Mouse (Mus musculus) gonadal fat pad, adult 2 months (tissue): Measurements from ENCODE around the gene Leng9. TPM values are rescaled to one million over a fixed set of nuclear protein-coding genes. Genes with fewer than 3 reads are reported as not detected.
"Not testable (repeated sequence)": the region's sequence is repeated elsewhere in the genome, so short reads cannot be mapped to it uniquely, and the experiment has no call there.

Experiments used
- DNase-seq: peaks from one replicate; pipeline ENCODE4 v3.0.0-alpha.2; 2012; ENCODE audit warnings: low read depth
- polyA plus RNA-seq: library from polyadenylated mRNA; depleted of rRNA; stranded (reverse); fragments of >200 nt; gene quantifications from 2 replicates; pipeline ENCODE4 v1.2.3, GENCODE M21; 2012; rRNA removed

The Leng9 gene
- polyA plus RNA-seq, result 8.1 and 9.0 TPM in 2 replicates

DNA sequence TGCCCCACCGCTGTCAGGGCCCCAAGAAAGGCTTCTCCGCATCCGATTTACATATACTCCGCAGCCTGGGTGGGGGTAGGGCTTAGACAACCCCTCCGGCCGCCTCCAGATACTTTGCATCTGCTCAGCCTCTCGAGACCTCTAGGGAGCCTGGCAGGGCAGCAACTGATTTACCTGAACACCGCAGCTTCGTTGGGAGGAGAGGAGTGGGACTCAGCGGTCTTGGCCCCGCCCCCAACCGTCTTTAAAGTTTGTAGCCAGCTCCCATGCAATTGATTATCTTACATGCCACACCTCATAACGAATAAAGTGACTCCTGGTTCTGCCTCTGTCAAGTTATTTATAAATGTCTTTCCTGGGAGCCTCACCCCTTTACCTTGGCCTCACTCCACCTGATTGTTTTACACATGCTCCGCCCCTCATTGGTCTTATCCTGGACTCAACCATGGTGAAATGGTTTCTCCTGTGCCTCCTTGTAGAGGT is at the start of gene Leng9:
TSS of gene Leng9 (minus strand) at position 316 of the 483 bp plus-strand sequence.
- no peak for DNase-seq

DNA sequence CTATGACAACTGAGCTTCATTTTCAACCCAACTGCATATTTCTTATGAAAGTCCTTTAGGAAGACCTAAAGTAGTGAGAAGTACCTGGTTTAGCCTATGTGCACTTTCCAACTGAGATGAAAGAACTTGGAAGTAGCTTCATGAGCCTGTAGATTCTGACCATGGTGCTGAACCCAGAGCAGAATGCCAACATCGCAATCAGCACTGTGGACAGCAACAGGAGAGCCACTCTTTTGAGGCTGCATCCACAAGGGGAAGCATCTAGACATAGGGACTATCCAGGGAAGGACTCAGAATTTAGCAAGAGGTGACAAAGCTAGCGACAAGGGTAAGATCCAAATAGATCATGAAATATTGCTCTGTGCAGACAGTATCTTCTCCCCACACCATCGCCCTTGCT is 28.3 kb upstream of the Leng9 start:
- DNase-seq, result no peak

DNA sequence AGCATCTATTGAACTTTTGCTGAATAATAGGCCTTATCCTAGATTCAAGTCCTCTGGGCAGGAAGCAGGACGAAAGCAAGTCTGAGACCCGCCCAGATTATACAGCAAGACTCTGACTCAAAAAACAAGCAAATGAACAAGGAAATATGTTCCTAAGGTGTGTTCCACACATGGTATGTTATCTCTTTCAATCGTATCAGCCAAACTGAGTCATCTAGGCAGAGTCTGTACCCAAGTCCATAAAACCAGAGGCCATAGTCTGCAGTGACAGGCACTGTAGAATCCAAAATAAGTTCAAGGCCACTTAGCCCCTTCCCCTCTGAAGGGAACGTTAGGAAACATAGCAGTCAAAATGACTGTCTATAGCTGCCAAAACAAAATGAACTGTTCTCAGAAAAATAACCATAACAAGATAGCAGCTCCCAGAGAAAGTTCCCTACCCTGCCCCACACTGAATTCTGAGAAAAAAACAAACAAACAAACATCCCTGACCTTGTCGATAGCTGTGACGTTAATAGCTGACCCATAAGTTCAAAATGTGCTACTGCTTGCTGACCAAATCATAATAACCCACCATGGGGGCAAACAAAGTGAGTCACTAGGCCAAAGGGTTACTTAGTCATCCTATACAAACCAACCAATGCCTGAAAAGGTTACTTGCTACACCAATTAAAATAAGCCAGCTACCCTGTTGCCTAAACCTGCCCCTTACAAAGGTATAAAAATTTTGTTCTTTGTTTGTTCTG is 20.2 kb upstream of the Leng9 start:
- DNase-seq, result no peak

DNA sequence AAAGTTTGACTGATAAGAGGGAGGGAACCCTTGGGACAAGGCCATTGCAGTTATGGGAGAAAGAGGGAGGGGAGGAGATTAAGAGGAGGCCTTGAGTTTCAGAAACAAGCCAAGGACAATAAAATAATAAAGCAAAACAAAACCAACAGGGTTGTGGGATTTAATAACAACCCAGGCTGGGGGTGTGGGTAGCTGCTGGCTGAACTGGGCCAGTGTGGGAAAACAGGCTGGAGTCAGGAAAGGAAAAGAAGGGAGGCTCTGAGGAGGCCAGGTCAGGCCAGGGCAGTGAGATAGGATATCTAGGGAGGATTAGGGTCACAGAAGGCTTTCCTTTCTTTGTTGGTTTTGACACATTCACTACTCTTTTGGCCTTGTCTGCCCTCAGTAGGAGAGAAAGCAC is 16.9 kb upstream of the Leng9 start:
- no peak for DNase-seq

DNA sequence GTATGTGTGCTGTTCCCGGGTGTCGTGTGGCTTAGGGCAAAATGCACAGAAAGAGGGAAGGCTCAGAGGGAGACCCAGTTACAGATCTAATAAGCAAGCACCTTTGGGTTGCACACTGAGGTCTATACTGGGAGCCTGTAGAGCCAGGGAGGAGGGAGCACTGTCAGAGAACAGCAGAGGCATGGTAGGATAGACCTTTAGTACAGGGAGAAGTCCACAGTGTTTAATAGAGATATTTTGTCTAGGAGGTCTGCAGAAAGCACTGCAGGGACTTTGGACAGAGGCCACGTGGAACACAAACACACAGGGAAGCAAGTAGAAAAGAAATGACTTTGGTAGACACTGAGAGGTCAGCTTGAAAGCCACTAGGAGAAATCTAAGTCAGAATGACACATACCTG is 15.1 kb upstream of the Leng9 start:
- no peak for DNase-seq

DNA sequence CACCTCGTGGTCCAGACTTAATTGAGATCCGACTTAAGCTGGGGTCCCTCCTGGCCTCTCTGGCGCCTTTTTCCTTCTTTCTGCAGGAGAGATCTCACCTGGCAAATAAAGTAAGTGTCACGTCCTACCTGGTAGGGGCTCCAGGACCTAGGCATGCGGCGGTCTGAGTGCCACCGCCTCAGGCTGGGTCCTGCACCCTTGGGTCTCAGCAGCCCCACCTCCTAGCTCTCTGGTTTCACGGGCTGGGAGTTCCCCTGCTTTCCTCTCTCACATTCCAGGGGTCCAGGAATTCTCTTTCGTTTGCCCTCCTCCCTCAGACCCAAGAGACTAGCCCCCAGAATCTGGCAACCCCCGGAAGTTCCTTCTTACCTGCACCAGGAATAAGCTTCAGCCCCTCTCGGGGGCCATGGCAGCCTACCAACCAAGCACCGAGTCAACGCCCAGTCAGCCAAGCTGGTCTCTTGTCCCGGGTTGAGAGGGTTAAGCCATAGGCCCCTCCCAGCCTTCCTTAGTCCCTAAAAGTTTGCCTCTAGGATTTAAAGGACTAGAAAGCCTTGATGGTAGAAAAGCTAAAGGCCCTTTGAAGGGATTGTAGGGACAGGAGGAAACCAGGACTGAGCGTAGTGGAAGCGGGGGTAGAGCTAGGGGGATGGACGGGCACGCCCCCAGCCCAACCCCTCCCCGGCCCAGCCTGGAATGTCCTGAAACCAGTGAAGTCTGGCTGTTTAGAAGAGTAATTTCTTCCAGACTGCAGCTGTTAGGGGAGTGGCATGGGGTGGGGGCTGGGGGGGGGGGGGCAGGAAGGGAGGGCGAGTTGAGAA is 14.1 kb upstream of the Leng9 start, which contains the start of gene Cdc42ep5:
TSS of gene Cdc42ep5 (minus strand) at position 771 of the 821 bp plus-strand sequence.
- DNase-seq, result no peak

DNA sequence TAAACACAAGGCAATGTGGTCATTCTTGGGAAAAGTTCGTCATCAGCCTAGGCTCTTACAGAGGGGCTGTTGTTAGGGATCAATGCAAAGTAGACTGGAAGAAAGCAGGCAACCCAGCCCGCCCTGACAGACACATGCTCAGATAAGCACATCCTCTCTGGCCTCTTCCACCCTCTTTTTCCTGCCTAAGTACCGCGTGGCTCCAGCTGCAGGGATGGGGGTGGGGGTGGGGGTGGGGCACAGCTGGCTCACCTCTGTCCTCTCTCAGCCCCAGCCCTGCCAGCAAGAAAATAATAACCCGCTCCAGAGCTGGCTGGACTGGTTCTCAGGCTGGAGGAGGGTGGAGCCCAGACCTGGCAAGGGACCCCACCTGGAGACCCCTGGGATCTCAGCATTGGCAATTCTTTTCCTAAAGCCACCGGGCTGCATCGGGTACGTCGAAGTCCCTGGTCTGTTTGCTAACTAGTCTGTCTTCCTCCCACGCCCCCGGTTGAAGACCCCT is 13.4 kb upstream of the Leng9 start:
- DNase-seq, result no peak

DNA sequence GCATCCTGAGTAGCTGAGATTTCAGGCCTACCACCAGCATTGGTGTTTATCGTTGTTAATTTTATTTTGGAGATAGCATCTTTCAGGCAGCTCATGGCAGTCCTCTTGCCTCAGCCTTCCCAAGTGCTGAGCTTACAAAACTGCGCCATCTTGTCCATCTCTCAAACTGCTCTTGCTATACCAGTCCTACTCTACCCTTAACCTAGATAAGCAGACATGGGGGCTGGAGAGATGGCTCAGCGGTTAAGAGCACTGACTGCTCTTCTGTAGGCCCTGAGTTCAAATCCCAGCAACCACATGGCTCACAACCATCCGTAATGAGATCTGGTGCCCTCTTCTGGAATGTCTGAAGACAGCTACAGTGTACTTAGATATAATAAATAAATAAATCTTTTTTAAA is 11.4 kb upstream of the Leng9 start:
- DNase-seq, result not testable (repeated sequence)

DNA sequence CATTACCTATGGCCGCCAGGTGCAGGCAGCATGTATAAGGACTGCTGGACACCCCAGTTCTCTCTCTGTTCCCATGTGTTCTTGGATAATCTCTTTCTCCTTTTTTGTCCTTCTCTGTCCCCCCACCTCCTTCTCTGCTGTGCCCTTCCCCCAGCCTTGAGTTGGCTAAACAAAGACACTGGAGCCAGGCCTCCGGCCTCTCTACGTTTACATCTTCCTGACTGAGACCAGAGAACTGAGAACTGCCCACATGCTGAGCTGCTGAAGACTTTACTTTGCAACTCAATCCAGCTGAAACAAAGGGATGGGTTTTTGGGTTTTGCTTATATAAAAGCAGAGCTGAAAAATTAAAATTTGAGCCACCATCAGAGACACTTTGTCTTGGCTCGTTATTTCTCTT is 4.8 kb upstream of the Leng9 start:
- no peak for DNase-seq

DNA sequence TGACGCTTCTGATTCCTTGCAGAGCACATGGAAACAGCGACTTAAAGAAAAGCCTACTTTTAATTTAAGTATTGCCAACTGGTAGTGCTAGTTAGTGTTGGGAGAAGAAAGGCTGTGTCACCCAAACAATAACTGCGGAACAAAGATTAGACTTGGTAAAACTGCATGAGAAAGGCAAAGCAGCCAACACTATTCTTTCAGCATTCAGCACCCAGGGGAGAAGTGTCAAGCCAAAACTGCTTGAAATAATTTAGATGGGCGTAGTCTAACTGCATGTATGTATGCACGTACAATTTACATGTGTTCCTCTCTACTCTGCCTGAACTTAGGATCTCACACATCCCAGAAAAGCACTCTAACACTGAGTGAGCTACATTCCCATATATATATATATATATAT is 4.2 kb upstream of the Leng9 start:
- DNase-seq, result no peak

DNA sequence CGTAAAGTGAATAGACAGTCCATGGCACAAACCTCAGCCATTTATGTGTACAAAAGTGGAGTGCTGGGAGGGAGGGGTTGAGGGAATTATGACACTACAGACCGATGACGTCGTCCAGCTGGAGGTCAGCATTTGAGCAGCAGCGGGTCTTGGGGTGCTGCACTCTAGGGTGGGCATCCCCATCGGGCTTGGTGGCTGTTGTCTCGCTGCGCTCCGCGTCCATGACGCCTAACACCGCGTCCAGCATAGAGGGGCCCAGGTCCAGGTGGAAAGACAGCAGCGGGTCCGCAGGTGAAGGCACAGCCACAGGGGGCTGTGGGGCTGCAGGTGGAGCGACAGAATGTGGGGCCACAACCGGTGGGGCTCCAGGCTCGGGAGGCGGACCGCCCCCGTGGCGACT is 1.1 kb upstream of the Leng9 start:
- no peak for DNase-seq

DNA sequence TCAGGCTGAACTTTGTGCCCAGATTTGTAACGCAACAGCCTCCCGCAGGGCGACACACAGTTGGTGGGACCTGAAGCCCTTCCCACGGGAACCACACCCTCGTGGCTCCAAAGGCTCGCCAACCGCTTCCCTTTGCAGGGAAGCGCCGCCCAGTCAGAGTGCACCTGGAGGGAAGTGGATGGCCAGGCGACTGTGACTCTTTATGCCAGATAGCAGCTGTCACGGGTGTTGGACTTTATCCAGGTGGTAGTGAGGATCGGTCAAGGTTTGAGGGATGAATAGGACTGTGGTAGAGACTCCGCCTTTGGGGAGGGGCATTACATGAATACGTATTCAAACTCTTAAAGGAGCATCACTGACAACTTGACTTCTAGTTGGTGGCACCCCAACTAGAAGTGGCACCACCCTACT is 642 bp upstream of the Leng9 start:
- no peak for DNase-seq

DNA sequence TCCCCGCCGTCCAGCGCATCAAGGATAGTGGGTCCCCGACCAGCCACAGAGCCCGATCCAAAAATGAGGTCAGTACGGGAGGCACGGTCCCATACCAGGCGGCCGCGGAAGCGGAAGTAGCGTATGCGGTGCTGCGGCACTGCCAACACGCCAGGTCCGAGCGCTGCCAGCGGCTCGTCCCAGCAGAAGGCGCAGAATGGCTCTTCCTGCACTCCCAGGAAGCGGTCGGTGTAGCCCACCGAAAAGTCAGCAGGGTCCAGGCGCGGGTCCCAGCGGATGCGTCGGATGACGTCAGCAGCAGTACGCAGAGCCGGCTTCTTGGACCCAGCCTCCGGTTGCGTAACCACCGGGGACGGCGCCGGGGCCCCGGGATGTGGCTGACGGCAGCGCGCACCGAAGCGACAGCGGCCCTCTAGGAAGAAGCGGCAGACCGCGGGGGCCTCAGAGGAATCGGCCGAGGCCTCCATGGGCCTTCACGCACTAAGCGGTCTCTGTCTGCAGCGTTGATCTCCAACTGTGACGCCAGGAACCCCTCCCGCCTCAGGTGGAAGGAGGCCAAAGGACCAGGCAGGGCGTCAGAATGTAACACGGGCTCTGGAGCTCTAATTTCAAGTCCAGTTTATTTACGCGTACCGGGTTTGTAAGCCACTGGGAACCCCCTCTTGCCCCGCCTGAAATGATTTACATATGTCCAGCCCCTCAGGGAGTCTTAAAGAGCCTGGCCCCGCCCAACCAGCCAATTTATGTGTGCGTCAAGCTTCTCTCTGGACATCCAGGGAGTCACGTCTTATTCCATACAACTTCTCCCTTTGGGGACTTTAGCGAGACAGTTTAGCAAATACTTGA is 742 bp downstream of the Leng9 start:
- DNase-seq, result no peak

DNA sequence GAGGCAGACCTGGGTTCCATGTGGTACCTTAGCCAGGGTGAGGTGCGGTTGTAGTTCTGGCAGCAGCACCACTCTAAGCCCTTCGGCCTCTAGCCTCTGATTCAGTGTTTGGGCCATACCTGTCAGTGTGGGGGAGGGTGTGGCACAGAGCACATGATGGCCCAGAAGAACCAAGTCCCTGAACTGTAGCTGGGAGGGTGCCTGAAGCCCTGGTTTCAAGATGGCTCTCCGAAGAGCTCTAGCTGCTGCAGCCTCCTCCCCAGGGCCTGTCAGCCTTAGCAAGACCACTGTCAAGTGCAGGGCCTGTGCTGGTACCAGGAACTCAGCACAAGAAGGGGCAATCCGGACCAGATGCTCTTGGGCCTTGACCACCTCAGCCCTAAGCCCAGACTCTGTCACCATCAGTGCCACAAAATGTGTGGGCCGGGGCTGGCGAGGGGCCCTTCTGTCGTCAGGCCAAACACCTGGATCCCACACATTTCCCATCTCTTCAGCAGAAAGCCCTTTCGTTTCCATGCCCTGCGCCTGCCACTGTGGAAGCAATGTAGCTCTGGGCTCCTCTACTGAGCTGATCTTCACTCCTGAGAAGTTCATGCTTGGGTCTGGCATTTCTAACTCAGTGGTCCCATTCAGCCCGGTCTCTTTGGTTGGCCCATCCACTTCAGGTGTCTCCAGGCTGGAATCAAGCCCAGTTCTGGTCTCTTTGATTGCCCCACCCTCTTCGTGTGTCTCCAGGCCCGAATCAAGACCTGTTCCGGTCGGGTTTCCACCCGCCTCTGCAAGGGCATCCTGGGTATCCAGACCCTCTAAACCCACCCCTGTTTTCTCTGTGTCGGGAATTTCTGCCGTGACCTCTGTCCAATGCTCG is 1.6 kb downstream of the Leng9 start:
- DNase-seq, result no peak

DNA sequence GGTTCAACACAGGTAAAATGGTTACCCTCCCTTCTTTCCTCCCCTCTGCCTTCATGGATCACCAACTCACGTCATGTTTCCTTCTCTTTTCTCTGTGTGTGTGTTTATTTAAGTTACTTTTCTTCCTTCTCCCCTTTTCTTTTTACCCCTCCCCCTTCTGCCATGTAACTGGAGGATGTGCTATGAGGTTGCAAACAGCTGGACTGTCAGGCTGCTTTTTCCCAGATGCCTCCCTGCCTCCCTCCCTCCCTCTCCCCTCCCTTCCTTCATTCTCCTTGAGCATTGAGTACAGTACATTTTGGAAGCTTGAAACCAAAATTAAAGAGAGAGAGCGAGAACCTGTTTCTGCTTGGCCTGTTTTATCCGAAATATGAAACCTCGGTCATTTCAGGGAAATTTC is 2.3 kb downstream of the Leng9 start:
- no peak for DNase-seq

DNA sequence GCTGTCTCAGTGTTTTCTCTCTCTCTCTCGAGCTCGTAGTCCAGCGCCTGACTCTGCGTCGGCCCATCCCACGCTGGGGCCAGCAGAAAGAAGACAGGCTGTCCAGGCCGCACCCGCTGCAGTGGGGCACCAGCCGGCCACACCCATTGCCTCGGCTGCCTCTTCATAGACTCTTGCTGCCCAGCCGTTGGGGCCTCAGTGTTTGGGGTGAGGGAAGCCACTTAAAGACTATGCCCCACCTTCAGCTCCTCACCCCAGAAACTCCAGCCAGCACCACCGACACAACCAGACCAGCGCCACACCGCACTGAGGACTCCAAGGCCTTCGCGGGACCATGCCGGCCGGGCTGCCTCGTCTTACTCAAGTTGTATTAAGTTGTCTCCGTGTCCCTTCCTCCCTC is 2.8 kb downstream of the Leng9 start:
- DNase-seq, result no peak

DNA sequence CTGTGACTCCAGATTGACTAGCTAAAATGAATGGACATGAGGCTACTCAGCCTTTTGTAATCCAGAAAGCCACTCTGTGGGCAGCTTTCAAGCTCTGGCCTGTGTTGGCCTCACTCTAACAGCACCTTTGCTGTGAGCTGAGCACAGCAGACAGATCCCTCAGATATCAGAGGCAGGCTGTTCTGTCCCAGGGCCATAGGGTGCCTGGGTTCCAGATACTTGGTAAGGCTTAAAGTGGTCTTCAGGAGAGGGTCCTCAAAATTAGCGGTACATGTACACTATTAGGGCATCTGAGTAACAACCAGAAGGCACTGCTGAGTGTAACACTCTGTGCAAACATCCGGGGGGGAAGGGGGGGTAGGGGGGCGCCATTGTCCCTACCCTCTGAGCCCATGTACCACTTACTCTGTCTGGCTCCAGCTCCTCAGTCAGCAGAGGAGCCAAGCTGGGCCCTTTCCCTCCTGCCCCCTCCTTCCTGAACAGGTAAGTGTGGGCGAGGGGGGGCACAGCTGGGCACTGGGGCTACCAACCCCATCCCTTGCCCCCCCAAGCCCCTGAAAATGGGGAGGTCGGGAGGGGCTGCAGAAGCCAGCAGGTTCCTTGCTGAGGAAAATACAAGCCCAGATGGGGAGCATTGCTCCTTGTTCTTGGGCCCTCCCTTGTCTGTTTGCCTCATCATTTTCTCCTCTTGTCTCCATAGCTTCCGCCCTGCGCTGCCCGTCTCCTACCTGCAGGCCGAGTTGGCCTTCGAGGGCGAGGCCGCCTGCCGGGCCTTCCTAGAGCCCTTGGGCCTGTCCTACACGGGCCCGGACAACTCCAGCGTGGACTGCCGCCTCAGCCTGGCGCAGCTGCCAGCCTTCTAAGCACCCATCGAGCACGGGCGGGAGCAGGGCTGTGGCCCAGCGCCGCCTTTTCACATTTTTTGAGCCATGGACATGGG is 3.7 kb downstream of the Leng9 start:
- no peak for DNase-seq

DNA sequence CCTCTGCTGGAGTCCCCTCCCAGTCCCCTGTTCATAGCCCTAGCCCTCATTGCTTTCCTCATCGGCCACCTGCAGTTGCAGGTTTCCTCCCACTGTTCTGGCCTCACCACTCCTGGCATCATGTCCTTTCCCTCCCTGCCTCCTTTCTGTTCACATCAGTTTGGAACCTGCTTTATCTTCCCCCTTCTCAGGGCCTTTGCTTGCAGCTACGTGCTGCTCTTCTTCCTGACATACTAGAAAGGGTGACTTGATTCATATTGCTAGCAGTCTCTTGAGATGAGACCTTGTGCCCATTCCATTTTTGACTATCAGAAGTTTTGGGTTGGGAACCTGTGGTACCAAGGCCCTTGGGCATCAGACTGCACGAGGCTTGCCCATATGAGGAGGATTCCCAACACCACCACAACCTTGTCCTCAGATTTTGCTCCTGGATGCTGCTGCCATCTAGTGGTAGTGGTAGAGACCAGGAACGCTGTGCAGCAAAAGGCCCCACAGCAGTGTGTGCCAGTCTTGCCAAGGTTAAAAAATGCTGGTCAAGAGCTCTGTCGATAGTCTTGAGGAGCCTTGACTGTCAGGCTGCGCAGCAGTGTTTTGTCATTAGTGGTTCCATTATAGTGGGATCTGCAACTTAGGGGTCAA is 4.5 kb downstream of the Leng9 start:
- no peak for DNase-seq
